Mouse (Mus musculus) gastrocnemius, adult 2 months (tissue): ENCODE measurements around the gene Arhgap21. TPM values are rescaled to one million over a fixed set of nuclear protein-coding genes. Genes with fewer than 3 reads are reported as not detected.

Source experiments
- DNase-seq: peaks from one replicate; pipeline ENCODE4 v3.0.0; 2022
- H3K27ac ChIP-seq: fragments of 200-600 bp; 2 replicates; pipeline ENCODE4 v1.8.1; 2022; ENCODE audit warnings: mild to moderate bottlenecking
- H3K4me3 ChIP-seq: fragments of 200-600 bp; 2 replicates; pipeline ENCODE4 v1.8.1; 2022; ENCODE audit warnings: mild to moderate bottlenecking, moderate library complexity
- CTCF ChIP-seq: fragments of 200-600 bp; IDR thresholded peaks from 2 replicates; pipeline ENCODE4 v1.8.1; 2022; ENCODE audit warnings: antibody characterized with exemption, mild to moderate bottlenecking, moderate library complexity
- intact Hi-C: fragments of 180-260 bp; cut with DNase I; formaldehyde crosslinking; loops from one replicate; pipeline ENCODE4 v1.15.1; 2025
- total RNA-seq, 2 experiments: library from RNA; stranded (reverse); gene quantifications; 2 replicates each; pipeline ENCODE4 v1.2.3; 2021

Arhgap21 gene
- total RNA-seq, 2 experiments from 2014 or later, result 32.4 to 35.6 TPM

GRCm38 (mm10) chr2:20963226-20963805 lies 5.4 kb downstream of the Arhgap21 start:
- intact Hi-C loops, result no loop called here
- no peak for DNase-seq
- Histone ChIP-seq H3K27ac (peak overlapping the region; percentile 25; the same call in 1 of the 2 replicates), H3K4me3 (peak overlapping the region; percentile 5; the same call in 1 of the 2 replicates)
- TF ChIP-seq CTCF, result no peak

- Histone ChIP-seq H3K4me3 (peak overlapping the region; percentile 24), H3K27ac (peak overlapping the region; percentile 61)
- TF ChIP-seq CTCF, result no peak
- intact Hi-C loops, result no loop called here
- no peak for DNase-seq
Measured at GRCm38 (mm10) chr2:20962284-20962683, 6.4 kb downstream of the Arhgap21 start.

- Histone ChIP-seq H3K4me3 (peak overlapping the region; percentile 24), H3K27ac (peak overlapping the region; percentile 61)
- intact Hi-C loops, result no loop called here
- no peak for DNase-seq
- no peak for TF ChIP-seq CTCF
Measured at GRCm38 (mm10) chr2:20961825-20962224, 6.9 kb downstream of the Arhgap21 start.

- Histone ChIP-seq H3K27ac (no peak overlapping the region), H3K4me3 (no peak overlapping the region; the same call in 1 of the 2 replicates)
- intact Hi-C loops, result no loop called here
- no peak for DNase-seq
- TF ChIP-seq CTCF, result no peak
Measured at GRCm38 (mm10) chr2:20961295-20961694, 7.4 kb downstream of the Arhgap21 start.

GRCm38 (mm10) chr2:20960668-20961035 lies 8.0 kb downstream of the Arhgap21 start:
- no peak for TF ChIP-seq CTCF
- intact Hi-C loops, result no loop called here

DNA sequence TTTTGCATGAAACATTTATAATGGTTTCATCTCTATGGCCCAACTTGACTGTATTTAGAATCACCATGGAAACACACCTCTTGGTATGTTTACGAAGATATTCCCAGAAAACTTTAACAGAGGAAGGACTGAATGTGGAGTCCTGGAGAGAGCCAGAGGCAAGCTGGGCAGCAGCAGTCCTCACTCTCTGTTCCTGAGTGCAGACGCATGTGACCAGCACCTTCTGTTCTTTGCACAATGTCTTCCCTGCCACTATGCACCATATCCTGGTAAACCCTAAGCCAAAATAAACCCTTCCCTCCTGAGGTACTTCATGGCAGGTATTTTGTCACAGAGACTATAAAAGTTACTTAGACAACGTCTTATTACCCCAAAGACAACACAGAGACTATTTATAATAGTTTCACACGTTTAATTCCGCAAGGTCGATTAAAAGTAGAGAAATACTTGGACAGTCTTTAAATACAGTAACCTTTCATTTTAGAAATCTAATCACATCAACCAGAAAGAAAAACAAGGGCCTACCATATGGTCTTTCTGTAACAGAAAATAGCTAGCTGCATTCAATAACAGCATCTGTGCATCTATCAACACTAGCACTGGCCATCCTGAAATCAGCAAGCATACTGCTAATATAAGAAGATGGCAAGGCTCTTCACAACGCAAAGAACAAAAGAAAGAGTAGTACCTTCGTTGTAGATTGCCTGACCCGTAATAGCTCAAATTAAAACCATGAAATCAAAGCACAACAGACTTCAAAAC lies 8.6 kb downstream of the Arhgap21 start:
- DNase-seq, result no peak
- no peak overlapping the region for H3K4me3 ChIP-seq
- intact Hi-C loops, result no loop called here
- TF ChIP-seq CTCF, result no peak
- no peak overlapping the region for H3K27ac ChIP-seq

More at GRCm38 (mm10) chr2:20960668-20961035, 8.0 kb downstream of the Arhgap21 start:
- Histone ChIP-seq H3K4me3 (no peak overlapping the region), H3K27ac (peak overlapping the region; percentile 21; the same call in 1 of the 2 replicates)
- no peak for DNase-seq

- TF ChIP-seq CTCF, result no peak
- Histone ChIP-seq H3K27ac (no peak overlapping the region), H3K4me3 (no peak overlapping the region)
- intact Hi-C loops, result no loop called here
- DNase-seq, result no peak
Measured at GRCm38 (mm10) chr2:20959045-20959444, 9.6 kb downstream of the Arhgap21 start.

DNA sequence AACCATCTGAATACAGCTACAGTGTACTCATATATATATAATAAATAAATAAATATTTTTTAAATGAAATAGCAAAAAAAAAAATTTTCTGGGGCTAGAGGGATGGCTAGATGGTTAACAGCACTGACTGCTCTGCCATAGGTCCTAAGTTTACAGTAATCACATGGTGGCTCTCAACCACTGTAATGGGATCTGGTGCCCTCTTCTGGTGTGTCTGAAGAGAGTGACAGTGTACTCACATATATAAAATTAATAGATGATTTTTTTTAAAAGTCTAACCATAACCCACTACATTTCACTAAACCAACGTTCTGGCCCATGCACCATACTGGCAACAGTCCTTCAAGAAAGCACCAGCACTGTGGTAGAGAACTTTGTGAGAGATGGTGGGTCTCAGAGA lies 10.7 kb downstream of the Arhgap21 start:
- intact Hi-C loops, result no loop called here
- TF ChIP-seq CTCF, result peak; percentile 15; the same call in 1 of the 2 replicates
- Histone ChIP-seq H3K27ac (no peak overlapping the region), H3K4me3 (no peak overlapping the region)
- DNase-seq, result no peak

DNA sequence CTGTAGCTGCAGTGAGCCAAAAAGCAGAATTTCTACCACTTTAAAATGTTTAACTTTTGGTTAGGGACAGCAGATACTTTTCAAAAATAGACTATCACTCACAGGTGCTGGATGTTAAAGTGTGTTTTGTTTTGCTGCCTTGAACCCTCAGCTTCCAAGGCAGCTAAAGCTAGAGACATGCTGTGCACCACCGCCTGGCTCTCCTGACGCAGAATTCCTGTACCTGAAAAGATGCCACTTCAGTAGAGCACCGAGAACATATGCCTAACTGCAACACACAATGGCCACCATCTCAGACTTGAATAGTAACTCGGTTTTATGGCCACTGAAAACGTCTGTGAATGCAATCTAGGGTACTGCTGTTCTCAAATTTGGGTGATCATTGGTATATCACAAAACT lies 12.0 kb downstream of the Arhgap21 start:
- no peak for TF ChIP-seq CTCF
- intact Hi-C loops, result no loop called here
- H3K27ac ChIP-seq, result no peak overlapping the region
- no peak overlapping the region for H3K4me3 ChIP-seq
- no peak for DNase-seq

DNA sequence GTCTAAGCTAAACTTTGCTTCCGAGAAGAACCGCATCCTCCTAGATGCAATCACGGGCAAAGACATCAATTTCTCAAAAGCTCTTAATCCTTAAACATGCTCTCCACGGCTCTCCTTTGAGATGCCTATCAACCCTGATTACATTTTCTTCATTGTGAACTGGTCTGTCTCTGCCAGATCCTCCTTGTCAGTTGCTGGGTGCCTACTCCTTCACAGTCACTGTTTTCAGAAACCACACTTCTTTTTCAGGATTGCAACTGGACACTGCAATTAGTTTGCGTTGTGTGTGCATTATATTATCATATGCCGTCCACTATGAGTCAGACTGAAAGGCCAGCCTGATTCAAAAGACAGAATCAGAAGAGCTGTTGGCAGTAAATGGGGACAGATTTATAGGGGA lies 12.7 kb downstream of the Arhgap21 start:
- no peak overlapping the region for H3K27ac ChIP-seq

GRCm38 (mm10) chr2:20955376-20955775 lies 13.3 kb downstream of the Arhgap21 start:
- DNase-seq, result no peak
- TF ChIP-seq CTCF, result no peak
- intact Hi-C loops, result no loop called here
- no peak overlapping the region for H3K4me3 ChIP-seq
- H3K27ac ChIP-seq, result no peak overlapping the region

More for the DNA sequence above, 12.7 kb downstream of the Arhgap21 start:
- intact Hi-C loops, result no loop called here
- no peak for DNase-seq
- no peak for TF ChIP-seq CTCF
- H3K4me3 ChIP-seq, result no peak overlapping the region

DNA sequence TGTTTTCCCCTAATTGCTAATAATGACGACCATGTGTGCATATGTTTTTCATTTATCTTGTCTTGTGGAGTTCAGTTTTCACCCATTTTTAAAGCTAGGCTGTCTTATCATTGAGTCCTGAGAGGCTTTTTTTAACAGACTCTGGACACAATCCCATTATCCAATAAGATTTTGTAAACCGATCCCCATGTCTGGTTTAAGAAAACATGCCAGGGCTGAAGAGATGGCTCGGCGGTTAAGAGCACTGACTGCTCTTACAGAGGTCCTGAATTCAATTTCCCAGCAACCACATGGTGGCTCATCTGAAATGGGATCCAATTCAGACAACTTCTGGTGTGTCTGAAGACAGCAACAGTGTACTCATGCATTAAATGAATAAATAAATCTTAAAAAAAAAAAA lies 16.0 kb downstream of the Arhgap21 start:
- Histone ChIP-seq H3K27ac (no peak overlapping the region), H3K4me3 (no peak overlapping the region)
- intact Hi-C loops, result no loop called here
- no peak for TF ChIP-seq CTCF
- DNase-seq, result no peak

DNA sequence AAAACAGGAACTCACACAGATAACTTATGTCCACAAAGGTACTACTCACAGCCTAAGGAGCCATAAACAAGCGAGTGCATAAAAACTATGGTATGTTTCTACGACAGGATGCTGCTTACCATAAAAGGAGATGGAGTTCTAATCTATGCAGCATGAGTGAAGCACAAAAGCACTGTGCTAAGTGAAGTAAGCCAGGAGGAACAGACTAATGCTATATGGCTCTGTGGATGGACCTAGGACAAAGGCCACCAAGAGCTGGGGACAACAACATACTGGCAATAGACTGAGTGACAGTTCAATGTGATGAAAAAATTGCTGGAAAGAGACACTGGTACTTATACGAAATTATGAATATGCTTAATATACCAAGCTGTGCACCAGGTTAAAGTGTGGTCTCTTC lies 19.5 kb downstream of the Arhgap21 start:
- Histone ChIP-seq H3K4me3 (no peak overlapping the region), H3K27ac (no peak overlapping the region)
- no peak for DNase-seq
- no peak for TF ChIP-seq CTCF
- intact Hi-C loops, result no loop called here
